Mouse (Mus musculus) myocyte (in vitro differentiated cells): ENCODE measurements at regions not wholly inside any gene's neighbourhood (a gene's known extent, or its start where the extent isn't known, plus 50 kb on each side); places are given as distances from the start of the nearest gene placed in this dataset.

Experiments used
- H3K27me3 ChIP-seq: one replicate; pipeline ENCODE4 v1.6.1; 2011; ENCODE audit not compliant: control insufficient read depth, insufficient read depth, insufficient read length
- H3K36me3 ChIP-seq: one replicate; pipeline ENCODE4 v1.6.1; 2011; ENCODE audit not compliant: control insufficient read depth, insufficient read depth
- H3K4me2 ChIP-seq: one replicate; pipeline ENCODE4 v1.6.1; 2011; ENCODE audit warnings: low read depth, control low read depth
- H3K4me3 ChIP-seq: one replicate; pipeline ENCODE4 v1.5.1; 2011; ENCODE audit warnings: mild to moderate bottlenecking, control low read depth, moderate library complexity
- H3K79me2 ChIP-seq: one replicate; pipeline ENCODE4 v1.6.1; 2011; ENCODE audit not compliant: control insufficient read depth, insufficient read depth
- H3ac ChIP-seq: one replicate; pipeline ENCODE4 v1.6.1; 2011; ENCODE audit not compliant: control insufficient read depth, insufficient read length
- CEBPB ChIP-seq: IDR thresholded peaks from 2 replicates; pipeline ENCODE4 v1.6.1; 2011; ENCODE audit warnings: mild to moderate bottlenecking, moderate library complexity; ENCODE audit not compliant: poor library complexity, insufficient read depth, severe bottlenecking
- E2F4 ChIP-seq: IDR thresholded peaks from one replicate; pipeline ENCODE4 v1.6.1; 2011; ENCODE audit warnings: mild to moderate bottlenecking, control low read depth, moderate library complexity; ENCODE audit not compliant: insufficient read depth
- MAX ChIP-seq: IDR thresholded peaks from one replicate; pipeline ENCODE4 v1.6.1; 2011; ENCODE audit warnings: low read depth, mild to moderate bottlenecking, control low read depth
- MYOD1 ChIP-seq, 3 experiments: IDR thresholded peaks; one replicate each; pipeline ENCODE4 v1.6.1; 2011; ENCODE audit warnings: control low read depth in 2 of 3, low read depth in 2 of 3, mild to moderate bottlenecking in 2 of 3, moderate library complexity in 1 of 3; ENCODE audit not compliant: insufficient read length in 2 of 3, control insufficient read depth in 1 of 3
- MYOG ChIP-seq, 3 experiments: IDR thresholded peaks; one replicate each; pipeline ENCODE4 v1.6.1; 2011; ENCODE audit warnings: control low read depth in 2 of 3, low read depth in 2 of 3, mild to moderate bottlenecking in 2 of 3; ENCODE audit not compliant: insufficient read length in 2 of 3, control insufficient read depth in 1 of 3, insufficient read depth in 1 of 3
- POLR2A ChIP-seq: IDR thresholded peaks from one replicate; pipeline ENCODE4 v1.6.1; 2011; ENCODE audit warnings: low read depth, mild to moderate bottlenecking, control low read depth, moderate library complexity; ENCODE audit not compliant: insufficient read length
- POLR2AphosphoS2 ChIP-seq: IDR thresholded peaks from one replicate; pipeline ENCODE4 v1.6.1; 2011; ENCODE audit warnings: low read depth, control low read depth; ENCODE audit not compliant: insufficient read length
- REST ChIP-seq: IDR thresholded peaks from one replicate; pipeline ENCODE4 v1.6.1; 2011; ENCODE audit warnings: mild to moderate bottlenecking, control low read depth, moderate library complexity; ENCODE audit not compliant: insufficient read depth, insufficient read length
- SRF ChIP-seq: IDR thresholded peaks from one replicate; pipeline ENCODE4 v1.6.1; 2011; ENCODE audit warnings: low read depth; ENCODE audit not compliant: control insufficient read depth, insufficient read length
- TCF12 ChIP-seq: IDR thresholded peaks from one replicate; pipeline ENCODE4 v1.6.1; 2011; ENCODE audit warnings: mild to moderate bottlenecking, control low read depth; ENCODE audit not compliant: poor library complexity, insufficient read depth, severe bottlenecking
- TCF3 ChIP-seq: IDR thresholded peaks from one replicate; pipeline ENCODE4 v1.6.1; 2011; ENCODE audit warnings: low read depth, control low read depth; ENCODE audit not compliant: insufficient read length
- USF1 ChIP-seq: IDR thresholded peaks from one replicate; pipeline ENCODE4 v1.6.1; 2011; ENCODE audit warnings: low read depth, mild to moderate bottlenecking, control low read depth, moderate library complexity

DNA sequence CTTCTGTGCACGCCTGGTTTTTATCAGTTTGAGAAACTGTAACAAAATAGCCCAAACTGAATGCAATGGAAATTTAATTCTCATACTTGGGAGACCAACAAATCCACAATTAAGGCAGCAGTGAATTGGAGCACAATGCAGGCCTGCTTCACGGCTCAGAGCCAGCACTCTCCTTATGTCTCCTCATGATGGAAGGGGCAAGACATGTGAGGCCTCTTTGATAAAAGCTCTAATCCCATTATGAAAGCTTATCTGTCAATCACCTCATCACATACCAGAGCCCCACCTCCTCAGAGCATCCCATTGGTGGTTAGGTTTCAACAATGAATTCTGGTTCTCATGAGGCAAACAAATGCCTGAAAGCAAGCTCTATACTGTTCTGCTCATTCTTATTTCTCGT, 143.8 kb downstream of the Tgfb2 start:
- H3K36me3 ChIP-seq, result no peaks in the 10 kb centered on the region

DNA sequence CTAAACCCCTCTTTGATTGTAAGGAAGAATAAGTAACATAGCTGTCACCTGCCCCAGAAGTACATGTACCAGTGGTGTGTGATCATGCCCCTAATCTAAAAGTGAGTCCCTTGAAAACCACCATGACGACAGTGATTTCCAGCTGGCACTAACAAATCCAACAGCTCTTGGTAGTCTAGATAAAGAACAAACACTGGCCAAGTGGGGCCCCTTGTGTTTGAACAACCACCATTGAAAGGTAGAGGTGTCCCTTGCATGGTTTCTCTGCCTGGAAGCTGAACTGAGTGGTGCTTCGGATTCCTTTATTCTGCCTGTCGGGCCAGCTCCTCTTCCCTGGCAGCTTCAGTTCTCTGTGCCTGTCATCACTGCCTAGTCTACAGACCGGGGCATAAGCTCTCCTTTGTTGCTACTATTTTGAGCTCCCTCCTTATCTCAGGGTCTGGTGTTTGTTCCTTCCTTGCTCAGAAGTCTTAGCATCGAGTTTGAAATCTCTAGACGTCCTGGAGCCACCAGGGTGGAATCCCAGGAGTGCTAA, 150.3 kb downstream of the Tgfb2 start:
- Histone ChIP-seq H3K79me2 (no peaks in the 10 kb centered on the region), H3K27me3 (no peaks in the 10 kb centered on the region), H3K36me3 (no peaks in the 10 kb centered on the region), H3ac (no peak overlapping the region), H3K4me2 (no peak overlapping the region), H3K4me3 (no peak overlapping the region)
- TF ChIP-seq TCF3 (no peak), POLR2A (no peak), MYOG (IDR thresholded peaks at IDR 0.05; ENCODE audit: control insufficient read depth in 1 of 3, insufficient read depth in 1 of 3, insufficient read length in 2 of 3, low read depth in 2 of 3) (no peak), CEBPB (no peak), REST (no peak), USF1 (no peak), E2F4 (no peak), SRF (no peak), TCF12 (no peak), POLR2AphosphoS2 (no peak), MYOD1 (IDR thresholded peaks at IDR 0.05; ENCODE audit: control insufficient read depth in 1 of 3, insufficient read length in 2 of 3, low read depth in 2 of 3) (no peak), MAX (no peak)

More for the DNA sequence above, 143.8 kb downstream of the Tgfb2 start:
- no peak overlapping the region for H3K4me2 ChIP-seq
- TF ChIP-seq MAX (no peak), POLR2AphosphoS2 (no peak), E2F4 (no peak), SRF (no peak), MYOG (IDR thresholded peaks at IDR 0.05; ENCODE audit: control insufficient read depth in 1 of 3, insufficient read depth in 1 of 3, insufficient read length in 2 of 3, low read depth in 2 of 3) (no peak), CEBPB (no peak), REST (no peak), MYOD1 (IDR thresholded peaks at IDR 0.05; ENCODE audit: control insufficient read depth in 1 of 3, insufficient read length in 2 of 3, low read depth in 2 of 3) (no peak), TCF12 (no peak), USF1 (no peak), TCF3 (no peak), POLR2A (no peak)
- no peaks in the 10 kb centered on the region for H3K27me3 ChIP-seq
- H3K79me2 ChIP-seq, result no peaks in the 10 kb centered on the region
- H3K4me3 ChIP-seq, result no peak overlapping the region
- no peak overlapping the region for H3ac ChIP-seq

DNA sequence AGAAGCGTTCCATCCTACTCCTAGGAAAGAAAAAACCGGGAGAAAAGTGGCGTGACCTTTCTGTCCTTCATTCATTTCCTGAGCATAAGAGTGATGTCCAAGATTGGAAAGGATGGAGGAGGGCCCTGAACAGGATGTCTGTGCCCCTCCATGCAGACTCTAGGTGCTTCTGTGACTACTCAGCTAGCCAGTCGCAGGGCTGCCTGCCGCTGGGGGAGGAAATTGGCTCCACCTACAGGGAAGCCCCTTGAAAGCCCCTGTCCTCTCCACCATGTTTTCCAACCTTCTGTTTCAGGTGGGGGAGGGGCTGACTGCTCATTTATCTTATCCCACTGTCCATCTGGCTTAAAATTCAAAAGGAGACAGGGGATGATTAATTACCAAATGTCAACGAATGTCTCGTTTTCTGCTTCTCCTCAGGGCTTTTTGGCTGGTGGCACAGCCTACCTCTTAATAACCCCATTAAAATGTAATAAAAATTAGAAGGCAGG, 151.2 kb downstream of the Tgfb2 start:
- no peaks in the 10 kb centered on the region for H3K27me3 ChIP-seq
- TF ChIP-seq POLR2AphosphoS2 (no peak), TCF3 (no peak), MAX (no peak), E2F4 (no peak), TCF12 (no peak), MYOG (IDR thresholded peaks at IDR 0.05; ENCODE audit: control insufficient read depth in 1 of 3, insufficient read depth in 1 of 3, insufficient read length in 2 of 3, low read depth in 2 of 3) (no peak), POLR2A (no peak), REST (no peak), MYOD1 (IDR thresholded peaks at IDR 0.05; ENCODE audit: control insufficient read depth in 1 of 3, insufficient read length in 2 of 3, low read depth in 2 of 3) (no peak), USF1 (no peak), CEBPB (no peak), SRF (no peak)
- H3K36me3 ChIP-seq, result no peaks in the 10 kb centered on the region
- no peak overlapping the region for H3K4me3 ChIP-seq
- no peak overlapping the region for H3ac ChIP-seq
- no peak overlapping the region for H3K4me2 ChIP-seq
- no peaks in the 10 kb centered on the region for H3K79me2 ChIP-seq

DNA sequence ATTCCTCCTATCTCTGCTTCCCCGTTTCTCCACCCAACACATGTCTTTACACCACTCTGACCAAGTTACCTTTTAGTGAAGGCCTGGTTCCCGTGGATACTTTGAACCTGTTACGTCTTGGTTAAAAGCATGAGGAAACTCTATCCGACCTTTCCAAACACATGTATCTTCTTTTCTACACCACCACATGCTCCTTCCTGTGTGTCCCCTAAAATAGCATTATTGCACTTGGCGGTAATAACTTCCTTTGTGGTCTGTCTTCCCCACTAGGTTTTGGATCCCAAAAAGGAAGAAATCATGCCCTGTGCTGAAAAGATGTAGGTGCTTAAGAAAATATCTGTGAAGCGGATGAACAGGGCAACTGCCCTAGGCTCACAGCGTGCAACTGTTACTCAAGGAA, 153.1 kb downstream of the Tgfb2 start:
- TF ChIP-seq MAX (no peak), TCF12 (no peak), TCF3 (no peak), SRF (no peak), POLR2AphosphoS2 (no peak), MYOG (IDR thresholded peaks at IDR 0.05; ENCODE audit: control insufficient read depth in 1 of 3, insufficient read depth in 1 of 3, insufficient read length in 2 of 3, low read depth in 2 of 3) (no peak), USF1 (no peak), MYOD1 (IDR thresholded peaks at IDR 0.05; ENCODE audit: control insufficient read depth in 1 of 3, insufficient read length in 2 of 3, low read depth in 2 of 3) (no peak), POLR2A (no peak), REST (no peak), CEBPB (no peak)
- H3K4me2 ChIP-seq, result no peak overlapping the region
- no peak overlapping the region for H3ac ChIP-seq
- no peak overlapping the region for H3K4me3 ChIP-seq
- H3K79me2 ChIP-seq, result no peaks in the 10 kb centered on the region
- no peaks in the 10 kb centered on the region for H3K27me3 ChIP-seq
- H3K36me3 ChIP-seq, result no peaks in the 10 kb centered on the region
